Mouse (Mus musculus): ENCODE results near the gene Hcrt.

The Hcrt gene

DNA sequence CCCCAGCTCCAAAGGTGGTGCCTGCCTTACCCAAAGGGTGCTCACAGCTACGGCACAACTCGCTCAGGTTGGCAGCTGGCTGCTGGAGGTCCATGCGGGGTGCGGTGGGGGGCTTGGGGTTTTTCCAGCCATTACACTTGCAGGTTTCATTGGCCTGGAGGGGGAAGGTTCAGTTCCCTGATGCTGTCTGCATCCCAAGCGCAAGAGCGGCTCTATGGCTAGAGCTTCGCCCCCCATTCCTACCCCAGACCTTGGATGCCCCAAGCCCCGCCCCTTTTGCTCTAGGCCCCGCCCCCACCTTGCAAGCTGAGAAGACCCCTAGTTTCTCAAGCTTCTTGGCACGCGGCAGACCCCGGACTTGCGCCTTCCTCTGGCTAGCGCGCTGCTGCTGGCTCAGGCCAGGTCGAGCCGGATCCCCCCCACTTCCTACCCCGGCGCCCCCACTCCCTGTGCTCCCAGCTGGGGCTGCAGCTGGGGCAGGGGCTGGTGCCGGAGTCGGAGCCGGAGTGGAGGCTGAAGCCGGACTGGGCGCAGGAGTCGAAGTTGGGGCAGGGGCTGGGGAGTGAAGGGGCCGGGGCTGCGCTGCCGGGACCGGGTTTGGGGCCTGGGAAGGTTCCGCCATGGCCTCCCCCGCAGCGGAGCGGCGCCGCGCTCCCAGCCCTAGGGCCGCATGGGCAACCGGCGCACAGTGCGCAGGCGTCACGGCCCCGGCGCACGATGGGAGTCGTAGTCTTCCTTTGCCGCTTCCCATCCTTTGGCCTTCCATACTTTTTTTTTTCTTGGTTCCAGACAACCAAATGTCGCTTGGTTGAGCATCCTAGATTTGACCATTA lies 50.7 kb downstream of the Hcrt start, which contains the start of gene Kat2a:
Gene Kat2a (minus strand): TSS at position 683 of the 833 bp plus-strand sequence.
- peak; percentile 82 to 83 for DNase-seq (ENCODE audit: low spot score in 2 of 2)

Measured in right cerebral cortex, adult 2 months (tissue).